Mouse (Mus musculus) heart, adult 2 months (tissue): ENCODE results near the gene Fbxo2. TPM values are rescaled to one million over a fixed set of nuclear protein-coding genes. Genes with fewer than 3 reads are reported as not detected.
"Not testable (repeated sequence)": the region's sequence is repeated elsewhere in the genome, so short reads cannot be mapped to it uniquely, and the experiment has no call there.

Experiments
- DNase-seq, 2 experiments: peaks; one replicate each; pipeline ENCODE4 v3.0.0; 2021
- H3K27ac ChIP-seq: fragments of 200-600 bp; 2 replicates; pipeline ENCODE4 v1.8.1; 2022
- H3K27me3 ChIP-seq: fragments of 200-500 bp; 2 replicates; pipeline ENCODE4 v1.6.1; 2012; ENCODE audit warnings: mild to moderate bottlenecking, low read length, inconsistent platforms, mixed read lengths; ENCODE audit not compliant: control insufficient read depth, insufficient read depth
- H3K36me3 ChIP-seq: fragments of 200-500 bp; 2 replicates; pipeline ENCODE4 v1.6.1; 2012; ENCODE audit warnings: low read length, inconsistent platforms; ENCODE audit not compliant: control insufficient read depth, insufficient read depth
- H3K4me1 ChIP-seq: fragments of 200-500 bp; 2 replicates; pipeline ENCODE4 v1.6.1; 2011; ENCODE audit warnings: low read length; ENCODE audit not compliant: control insufficient read depth, insufficient read depth
- H3K4me3 ChIP-seq: fragments of 200-600 bp; 2 replicates; pipeline ENCODE4 v1.8.1; 2022
- H3K79me2 ChIP-seq: fragments of 200-500 bp; replicated peaks from 2 replicates; pipeline ENCODE4 v1.6.1; 2012; ENCODE audit warnings: mild to moderate bottlenecking, inconsistent platforms, low read length, moderate library complexity, mixed read lengths; ENCODE audit not compliant: control insufficient read depth, insufficient read depth
- H3K9ac ChIP-seq: fragments of 200-500 bp; 2 replicates; pipeline ENCODE4 v1.6.1; 2012; ENCODE audit warnings: low read depth, mild to moderate bottlenecking, control low read depth, inconsistent platforms, low read length, mixed read lengths
- CTCF ChIP-seq: fragments of 200-600 bp; IDR thresholded peaks from 2 replicates; pipeline ENCODE4 v1.8.1; 2022; ENCODE audit warnings: antibody characterized with exemption, mild to moderate bottlenecking, moderate library complexity
- EP300 ChIP-seq: fragments of 200-500 bp; IDR thresholded peaks from 2 replicates; pipeline ENCODE4 v1.6.1; 2011; ENCODE audit warnings: low read depth, low read length, control low read depth; ENCODE audit not compliant: insufficient read depth
- POLR2A ChIP-seq: fragments of 200-500 bp; IDR thresholded peaks from 2 replicates; pipeline ENCODE4 v1.6.1; 2011; ENCODE audit warnings: mild to moderate bottlenecking, low read depth, low read length, control low read depth; ENCODE audit not compliant: insufficient read depth
- WGBS: fragments of 180-500 bp; shearing (Covaris S2); methylation state at CpG from one replicate; pipeline ENCODE4 v1.1.7; 2018; 5-methylcytosine and 5-hydroxymethylcytosine counted together
- intact Hi-C: fragments of 180-260 bp; cut with DNase I; formaldehyde crosslinking; loops from one replicate; pipeline ENCODE4 v1.15.1; 2025
- polyA plus RNA-seq: library from polyadenylated mRNA; depleted of rRNA; stranded (reverse); fragments of >200 nt; gene quantifications from 2 replicates; pipeline ENCODE4 v1.2.3, GENCODE M21; 2012
- total RNA-seq, 2 experiments: library from RNA; stranded (reverse); gene quantifications; 2 replicates each; pipeline ENCODE4 v1.2.3; 2021

Fbxo2 gene
- total and polyA plus RNA-seq, 3 experiments = 0.31 to 0.47 TPM; not detected in 1

DNA sequence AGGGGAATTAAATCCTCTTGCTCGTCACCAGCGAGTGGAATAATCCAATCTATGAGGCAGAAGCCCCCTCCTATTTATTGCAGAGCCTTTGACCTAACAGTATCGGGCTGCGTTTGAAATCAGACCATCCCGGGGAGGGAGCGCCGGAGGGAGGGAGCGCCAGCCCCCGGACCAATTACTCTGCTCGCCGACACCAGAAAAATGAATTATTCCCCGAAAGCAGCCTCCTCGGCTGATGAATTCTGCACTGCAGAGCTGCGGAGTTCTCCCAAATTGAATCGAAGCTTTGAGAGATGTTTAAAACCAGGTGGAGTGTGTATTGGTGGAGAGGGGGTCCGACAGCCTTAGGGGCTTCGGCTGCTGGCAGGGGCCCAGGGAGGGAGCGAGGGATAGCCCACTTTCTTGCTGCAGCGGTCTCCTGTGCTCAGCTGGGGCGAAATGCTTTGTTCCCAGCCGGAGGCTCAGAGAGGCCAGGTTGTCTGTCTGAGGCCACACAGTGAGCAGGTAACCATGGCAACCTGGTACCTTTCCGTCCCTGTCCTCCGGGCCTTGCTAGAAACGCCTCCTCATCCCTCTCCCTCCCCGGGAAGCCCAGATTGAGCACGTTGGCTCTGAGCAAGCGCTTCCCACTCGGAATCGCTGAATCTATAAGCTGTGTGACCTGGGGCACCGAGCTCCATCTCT is 13.5 kb downstream of the Fbxo2 start:
- 3% methylated on average over 30 of the region's 30 CpGs for WGBS
- Histone ChIP-seq H3K4me1 (no peaks in the 10 kb centered on the region), H3K27ac (no peak overlapping the region), H3K79me2 (no peaks in the 10 kb centered on the region), H3K27me3 (peaks cover 10% of the 10 kb centered on the region), H3K36me3 (no peaks in the 10 kb centered on the region), H3K9ac (no peak overlapping the region), H3K4me3 (no peak overlapping the region)
- no peak for TF ChIP-seq POLR2A
- no peak for TF ChIP-seq CTCF
- no peak for TF ChIP-seq EP300
- no peak for DNase-seq
- intact Hi-C loops = no loop called here

DNA sequence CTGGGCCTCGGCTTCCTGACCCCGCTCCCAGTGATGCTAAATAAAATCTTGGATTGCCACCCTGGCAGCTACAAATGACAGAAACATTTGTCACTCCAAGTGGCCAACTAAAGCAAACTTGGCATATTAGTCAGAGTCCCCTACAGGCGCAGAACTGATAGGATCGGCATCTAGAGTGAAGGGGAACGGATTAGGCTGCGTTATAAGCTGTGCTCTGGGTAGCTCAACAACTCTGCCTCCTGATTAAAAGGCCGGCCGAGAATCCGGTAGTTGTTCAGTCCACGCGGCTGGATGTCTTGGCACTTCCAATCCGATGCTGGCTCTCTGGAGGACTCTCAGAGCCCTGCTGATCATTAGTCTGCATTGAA is 14.1 kb downstream of the Fbxo2 start:
- 12% methylated on average over 12 of the region's 12 CpGs for WGBS
- Histone ChIP-seq H3K27me3 (peaks cover 10% of the 10 kb centered on the region), H3K4me1 (no peaks in the 10 kb centered on the region)

DNA sequence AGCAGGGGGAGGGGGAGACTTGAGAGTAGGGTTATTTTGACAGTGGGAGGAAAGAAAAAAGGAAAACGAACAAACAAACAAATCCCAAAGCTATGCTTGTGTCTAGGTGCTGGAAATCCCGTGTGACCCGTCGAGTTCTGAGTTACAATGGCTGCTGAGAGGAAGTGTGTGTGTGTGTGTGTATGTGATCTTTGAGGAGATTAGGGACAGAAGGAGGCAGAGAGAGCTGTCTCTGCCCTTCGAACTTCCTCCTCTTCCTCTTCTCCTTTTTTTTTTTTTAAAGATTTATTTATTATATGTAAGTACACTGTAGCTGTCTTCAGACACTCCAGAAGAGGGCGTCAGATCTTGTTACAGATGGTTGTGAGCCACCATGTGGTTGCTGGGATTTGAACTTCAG is 16.2 kb downstream of the Fbxo2 start:
- WGBS = 40% methylated on average over 6 of the region's 6 CpGs
- H3K36me3 ChIP-seq, intact Hi-C loops: not testable (repeated sequence)

More for the DNA sequence above, 14.1 kb downstream of the Fbxo2 start:
- no peaks in the 10 kb centered on the region for H3K79me2 ChIP-seq
- intact Hi-C loops = no loop called here
- no peaks in the 10 kb centered on the region for H3K36me3 ChIP-seq
- TF ChIP-seq POLR2A (no peak), EP300 (no peak), CTCF (no peak)
- no peak for DNase-seq
- no peak overlapping the region for H3K9ac ChIP-seq
- no peak overlapping the region for H3K27ac ChIP-seq
- no peak overlapping the region for H3K4me3 ChIP-seq

DNA sequence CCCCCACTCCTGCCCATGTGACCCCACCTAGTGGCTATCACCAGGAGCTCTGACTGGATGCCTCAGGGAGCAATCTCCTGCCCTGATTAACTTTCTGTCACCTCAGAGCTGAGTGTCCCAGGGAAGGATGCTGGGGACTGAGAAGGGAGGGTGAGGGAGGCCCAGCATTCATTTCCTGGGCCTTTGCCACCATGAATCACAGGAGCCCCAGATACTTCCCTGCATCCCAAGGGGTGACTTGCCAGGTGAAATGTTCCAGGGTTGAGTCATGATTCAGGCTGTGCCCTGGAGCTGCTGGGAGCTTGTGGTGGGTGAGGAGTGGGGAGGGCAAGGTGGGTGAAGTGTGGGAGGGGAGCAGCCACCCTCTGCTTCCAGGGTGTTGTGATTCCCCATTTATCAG is 17.3 kb downstream of the Fbxo2 start:
- DNase-seq = no peak
- Histone ChIP-seq H3K36me3 (no peaks in the 10 kb centered on the region), H3K9ac (no peak overlapping the region), H3K27ac (no peak overlapping the region), H3K4me1 (no peaks in the 10 kb centered on the region), H3K27me3 (peaks cover 8% of the 10 kb centered on the region), H3K4me3 (no peak overlapping the region), H3K79me2 (no peaks in the 10 kb centered on the region)
- intact Hi-C loops = no loop called here
- TF ChIP-seq POLR2A = no peak
- TF ChIP-seq EP300 = no peak
- no peak for TF ChIP-seq CTCF

More for the DNA sequence above, 16.2 kb downstream of the Fbxo2 start:
- H3K4me1 ChIP-seq, DNase-seq, H3K9ac ChIP-seq, H3K4me3 ChIP-seq, H3K27ac ChIP-seq, H3K79me2 ChIP-seq: not testable (repeated sequence)
- H3K27me3 ChIP-seq = peaks cover 10% of the 10 kb centered on the region

DNA sequence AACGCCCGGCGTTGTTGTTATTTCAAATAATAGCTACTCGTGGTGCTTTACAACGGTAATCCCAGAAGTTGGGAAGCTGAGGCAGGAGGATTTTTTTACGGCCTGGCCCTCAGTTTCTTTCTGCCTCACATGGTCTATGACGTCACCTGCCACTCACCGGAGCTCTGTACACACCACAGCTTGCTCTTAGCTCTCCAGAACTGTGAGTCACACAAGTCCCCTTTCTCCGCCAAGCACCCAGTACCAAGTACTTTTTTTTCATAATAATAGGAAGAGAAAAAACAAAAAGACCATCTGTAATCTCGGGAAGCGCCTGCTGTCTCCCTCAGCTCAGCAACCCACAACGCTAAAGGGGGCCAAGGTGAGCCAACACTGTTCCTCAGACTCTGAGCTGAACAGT is 21.1 kb downstream of the Fbxo2 start:
- Histone ChIP-seq H3K36me3 (no peaks in the 10 kb centered on the region), H3K9ac (no peak overlapping the region), H3K27ac (no peak overlapping the region), H3K4me1 (no peaks in the 10 kb centered on the region), H3K79me2 (no peaks in the 10 kb centered on the region), H3K4me3 (no peak overlapping the region), H3K27me3 (no peaks in the 10 kb centered on the region)
- TF ChIP-seq CTCF = no peak
- TF ChIP-seq EP300 = no peak
- no peak for TF ChIP-seq POLR2A
- 83% methylated on average over 12 of the region's 12 CpGs for WGBS
- no peak for DNase-seq
- intact Hi-C loops = no loop called here

DNA sequence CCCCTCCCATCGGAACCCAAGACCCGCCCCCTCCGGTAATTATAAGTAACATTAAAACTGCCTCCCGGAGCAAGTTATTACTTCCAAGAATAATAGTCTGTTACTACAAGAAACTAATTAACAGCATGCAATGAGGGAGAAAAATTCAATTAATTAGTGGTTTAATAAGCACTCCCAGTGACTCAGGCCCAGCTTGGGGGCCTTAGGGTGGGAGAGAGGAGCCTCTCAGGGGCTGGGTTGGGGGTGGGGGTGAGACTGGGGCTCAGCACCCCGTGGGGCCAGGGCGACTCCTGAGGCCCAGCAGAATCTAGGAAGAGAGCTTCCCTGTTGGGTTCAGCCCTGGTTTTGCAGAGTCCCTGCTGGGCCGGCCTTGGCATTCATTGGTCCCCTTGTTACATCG is 21.9 kb downstream of the Fbxo2 start:
- H3K79me2 ChIP-seq = no peaks in the 10 kb centered on the region
- no peak overlapping the region for H3K9ac ChIP-seq
- intact Hi-C loops = no loop called here
- H3K4me3 ChIP-seq = no peak overlapping the region
- H3K27me3 ChIP-seq = no peaks in the 10 kb centered on the region
- H3K36me3 ChIP-seq = no peaks in the 10 kb centered on the region
- TF ChIP-seq CTCF = no peak
- no peak for TF ChIP-seq POLR2A
- TF ChIP-seq EP300 = no peak
- H3K27ac ChIP-seq = no peak overlapping the region
- WGBS = 29% methylated on average over 8 of the region's 8 CpGs
- no peaks in the 10 kb centered on the region for H3K4me1 ChIP-seq
- DNase-seq = no peak
